Mouse (Mus musculus): ENCODE measurements at regions not wholly inside any gene's neighbourhood (a gene's known extent, or its start where the extent isn't known, plus 50 kb on each side); places are given as distances from the start of the nearest gene placed in this dataset.

GRCm38 (mm10) chr4:105394366-105394765 lies 237.2 kb downstream of the Plpp3 start:
- DNase-seq, result no peak

- DNase-seq, result no peak
Observed at GRCm38 (mm10) chr4:105397451-105397850, 240.3 kb downstream of the Plpp3 start.

GRCm38 (mm10) chr4:105402021-105402420 lies 244.9 kb downstream of the Plpp3 start:
- no peak for DNase-seq

- DNase-seq, result no peak
Observed at GRCm38 (mm10) chr4:105403169-105403568, 246.0 kb downstream of the Plpp3 start.

- no peak for DNase-seq
Observed at GRCm38 (mm10) chr4:105403686-105404085, 246.5 kb downstream of the Plpp3 start.

- no peak for DNase-seq
Observed at GRCm38 (mm10) chr4:105405728-105406127, 248.6 kb downstream of the Plpp3 start.

GRCm38 (mm10) chr4:105406786-105407464 lies 249.8 kb downstream of the Plpp3 start:
- DNase-seq, result no peak

- no peak for DNase-seq
Observed at GRCm38 (mm10) chr4:105408896-105409295, 251.7 kb downstream of the Plpp3 start.

- DNase-seq, result no peak
Observed at GRCm38 (mm10) chr4:105417166-105417565, 260.0 kb downstream of the Plpp3 start.

- no peak for DNase-seq
Observed at GRCm38 (mm10) chr4:105422466-105422865, 265.3 kb downstream of the Plpp3 start.

GRCm38 (mm10) chr4:105423727-105424201 lies 266.6 kb downstream of the Plpp3 start:
- DNase-seq, result no peak

GRCm38 (mm10) chr4:105425086-105425485 lies 267.9 kb downstream of the Plpp3 start:
- DNase-seq, result no peak

GRCm38 (mm10) chr4:105427581-105427980 lies 270.4 kb downstream of the Plpp3 start:
- no peak for DNase-seq

- no peak for DNase-seq
Observed at GRCm38 (mm10) chr4:105429381-105430100, 272.4 kb downstream of the Plpp3 start.

- no peak for DNase-seq
Observed at GRCm38 (mm10) chr4:105432461-105432860, 275.3 kb downstream of the Plpp3 start.

GRCm38 (mm10) chr4:105437141-105437540 lies 280.0 kb downstream of the Plpp3 start:
- no peak for DNase-seq

- no peak for DNase-seq
Observed at GRCm38 (mm10) chr4:105449046-105449860, 292.1 kb downstream of the Plpp3 start.

- DNase-seq, result no peak
Observed at GRCm38 (mm10) chr4:105450881-105451280, 293.7 kb downstream of the Plpp3 start.

- DNase-seq, result no peak
Observed at GRCm38 (mm10) chr4:105451871-105452270, 294.7 kb downstream of the Plpp3 start.

- no peak for DNase-seq
Observed at GRCm38 (mm10) chr4:105456955-105457621, 299.9 kb downstream of the Plpp3 start.

- DNase-seq, result no peak
Observed at GRCm38 (mm10) chr4:105459991-105460688, 303.0 kb downstream of the Plpp3 start.

GRCm38 (mm10) chr4:105460689-105461005 lies 303.5 kb downstream of the Plpp3 start:
- DNase-seq, result no peak
